Mouse (Mus musculus): Measurements from ENCODE around the gene Xrcc3.

Xrcc3 gene

DNA sequence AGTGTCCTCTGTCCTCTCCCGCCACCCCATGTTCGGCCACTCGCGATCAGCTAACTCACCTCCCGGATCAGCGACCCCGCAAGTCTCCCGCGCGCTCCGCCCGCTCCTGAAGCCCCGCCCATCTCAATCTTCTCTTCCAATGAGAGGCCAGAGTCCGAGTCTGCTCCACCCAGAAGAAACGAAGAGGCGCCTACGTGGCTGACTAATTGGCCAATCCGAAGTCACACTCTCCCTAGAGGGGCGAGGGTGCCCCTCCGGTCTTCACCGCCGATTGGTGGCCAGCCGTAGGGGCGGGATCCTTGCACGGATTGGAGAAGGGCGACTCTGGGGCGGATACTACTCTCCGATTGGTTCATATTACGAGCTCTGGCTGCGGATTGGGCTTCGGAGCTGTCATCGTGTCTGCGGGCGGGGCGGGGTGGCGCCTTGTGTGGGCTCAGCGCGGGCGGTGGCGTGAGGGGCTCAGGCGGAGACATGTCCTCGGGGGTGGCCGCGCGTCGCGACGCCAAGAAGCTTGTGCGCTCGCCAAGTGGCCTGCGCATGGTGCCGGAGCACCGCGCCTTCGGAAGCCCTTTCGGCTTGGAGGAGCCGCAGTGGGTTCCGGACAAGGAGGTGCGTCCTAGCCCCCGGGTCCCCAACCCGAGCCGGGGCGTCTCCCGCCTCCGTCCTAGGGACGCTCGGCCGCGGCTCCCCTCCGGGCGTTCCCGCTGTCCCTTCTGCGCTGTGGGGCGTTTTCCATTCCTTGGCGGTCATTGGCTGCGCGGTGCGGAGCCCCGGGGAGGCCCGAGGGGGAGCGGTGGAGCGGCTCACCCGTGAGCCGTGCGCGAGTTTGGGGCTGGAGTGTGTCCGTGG is at the start of gene Xrcc3, which contains the start of gene Zfyve21:
Gene Xrcc3, minus strand, starts transcription at position 108 of the 852 bp plus-strand sequence.
Gene Zfyve21, plus strand, starts transcription at position 405 of the 852 bp plus-strand sequence.
- DNase-seq (ENCODE audit: low spot score), result peak; percentile 99

DNA sequence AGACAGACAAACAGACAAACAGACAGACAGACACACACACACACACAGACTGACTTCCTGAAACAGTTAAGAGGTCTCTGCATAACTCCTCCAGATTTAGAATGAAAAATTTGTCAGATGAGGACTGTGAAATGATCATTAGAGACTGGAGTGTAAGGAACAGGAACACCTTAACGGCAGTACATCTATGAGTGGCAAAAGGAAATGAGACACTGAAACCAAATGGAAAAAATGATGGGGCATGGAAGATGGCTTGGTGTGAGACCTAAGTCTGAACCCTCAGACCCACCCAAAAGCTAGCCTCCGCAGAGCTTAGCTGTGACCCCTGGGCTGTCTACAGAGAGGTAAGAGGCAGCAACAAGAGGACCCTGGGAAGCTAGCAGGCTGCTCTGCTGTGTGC is 41.8 kb upstream of the Xrcc3 start:
- DNase-seq (ENCODE audit: low spot score), result no peak

DNA sequence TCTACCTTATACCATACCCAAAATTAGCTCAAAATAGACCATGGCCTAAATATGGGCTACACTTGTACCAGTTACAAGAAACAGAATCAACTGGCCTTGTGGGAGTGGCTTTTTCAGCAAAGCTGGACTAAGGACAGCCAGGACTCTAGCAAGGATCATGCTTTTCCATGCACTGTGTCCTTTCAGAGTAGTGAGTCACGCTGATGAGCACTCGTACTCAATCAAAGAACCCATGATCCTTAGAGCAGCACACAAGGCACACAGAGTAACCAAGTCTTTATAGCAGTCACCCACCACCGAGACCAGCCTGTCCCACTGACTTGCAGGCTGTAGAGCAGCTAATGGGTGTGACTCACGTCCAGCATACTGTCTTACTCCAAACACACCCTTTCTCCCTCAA is 39.9 kb upstream of the Xrcc3 start:
- DNase-seq (ENCODE audit: low spot score), result no peak

DNA sequence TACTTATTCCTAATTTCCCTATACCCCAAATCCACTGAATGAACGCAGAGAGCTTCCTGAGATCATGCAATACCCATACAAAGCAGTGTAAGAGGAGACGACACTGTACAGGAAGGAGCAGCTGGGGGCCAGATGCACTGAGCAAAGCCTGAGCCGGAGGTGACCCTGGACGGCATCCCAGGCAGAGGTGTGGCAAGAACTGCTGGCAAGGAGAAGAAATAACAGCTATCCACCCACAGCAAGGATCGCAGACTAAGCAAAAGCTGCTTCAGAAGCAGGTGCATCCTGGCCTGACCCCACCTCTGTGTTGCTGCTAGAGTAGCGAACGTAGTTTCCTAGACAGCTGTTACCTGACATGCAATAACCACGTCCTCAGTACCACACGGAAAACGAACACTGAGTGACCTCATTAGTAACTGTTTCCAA is 39.4 kb upstream of the Xrcc3 start:
- DNase-seq (ENCODE audit: low spot score), result peak; percentile 7

DNA sequence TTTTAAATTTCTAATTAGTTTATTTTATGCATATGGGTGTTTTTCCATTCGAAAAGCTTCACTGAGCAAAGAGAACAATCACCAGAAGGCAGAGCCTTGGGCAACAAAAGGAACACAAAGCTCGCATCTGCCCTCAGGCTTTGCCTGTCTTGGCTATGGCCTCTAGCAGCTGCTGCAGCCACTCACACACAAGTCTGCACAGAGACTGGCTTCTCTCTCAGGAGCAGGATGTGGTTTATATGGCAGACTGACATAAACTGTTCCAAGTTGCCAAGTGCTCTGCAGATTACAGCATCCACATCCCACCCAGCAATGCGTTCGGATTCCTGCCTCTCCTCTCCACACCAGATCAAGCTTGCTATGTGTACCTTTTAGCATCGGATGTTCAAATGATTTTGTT is 38.1 kb upstream of the Xrcc3 start:
- peak; percentile 5 for DNase-seq (ENCODE audit: low spot score)

DNA sequence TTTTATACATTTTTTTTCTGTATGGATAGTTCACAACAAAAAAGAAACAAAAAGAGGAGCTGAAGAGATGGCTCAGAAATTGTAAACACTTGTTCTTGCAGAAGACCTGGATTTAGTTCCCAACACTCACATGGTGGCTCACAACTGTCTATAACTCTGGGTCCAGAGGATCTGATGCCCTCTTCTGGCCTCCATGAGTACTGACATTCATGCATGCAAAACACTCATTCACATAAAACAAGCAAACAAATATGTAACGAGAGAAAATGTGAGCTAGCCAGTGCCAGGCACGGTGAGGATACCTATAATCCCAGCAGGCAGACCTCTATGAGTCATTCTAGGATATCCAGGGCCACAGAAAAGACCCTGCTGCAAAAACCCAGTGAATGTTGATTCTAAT is 37.6 kb upstream of the Xrcc3 start:
- DNase-seq (ENCODE audit: low spot score), result no peak

DNA sequence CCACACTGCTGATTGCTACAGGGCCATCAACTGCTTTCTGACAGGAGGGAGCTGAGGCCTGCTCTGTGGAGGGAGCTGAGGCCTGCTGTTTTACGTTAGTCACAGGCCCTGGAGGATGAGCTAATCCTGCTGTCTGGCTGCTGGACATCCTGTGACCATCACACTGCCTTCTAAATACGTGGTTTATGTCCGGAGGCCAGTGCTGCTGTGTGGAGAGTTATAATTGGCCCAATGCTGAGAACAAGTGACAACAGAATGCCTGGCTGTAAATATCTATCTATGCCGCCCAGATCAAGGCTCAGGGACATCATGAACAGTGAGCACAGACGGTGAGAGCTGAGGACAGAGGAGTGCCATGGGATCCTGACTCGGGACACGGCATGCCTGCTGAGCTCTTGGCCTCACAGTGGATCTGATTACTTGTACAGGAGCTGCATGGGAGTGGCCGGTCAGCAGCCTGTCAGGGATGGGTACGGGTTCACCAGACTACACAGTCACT is 34.7 kb upstream of the Xrcc3 start:
- no peak for DNase-seq (ENCODE audit: low spot score)

DNA sequence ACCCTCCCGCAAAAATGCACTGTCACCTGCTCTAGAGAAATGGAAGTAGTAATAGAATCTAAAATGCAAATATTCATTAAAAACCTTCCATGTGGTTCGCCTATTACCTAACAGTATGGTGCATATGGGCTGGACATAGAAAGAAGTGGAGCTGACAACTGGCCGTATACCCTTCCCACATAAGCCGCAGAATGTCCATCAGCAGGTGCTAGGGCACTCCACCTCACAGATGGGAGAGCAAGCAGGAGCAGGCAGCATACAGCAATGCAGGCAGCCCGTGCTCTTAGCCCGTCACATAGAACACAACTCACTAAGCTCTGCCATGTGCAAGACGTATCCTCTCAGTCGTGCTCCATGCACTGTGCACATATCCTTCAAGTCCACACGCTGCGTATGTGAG is 33.1 kb upstream of the Xrcc3 start:
- DNase-seq (ENCODE audit: low spot score), result no peak

DNA sequence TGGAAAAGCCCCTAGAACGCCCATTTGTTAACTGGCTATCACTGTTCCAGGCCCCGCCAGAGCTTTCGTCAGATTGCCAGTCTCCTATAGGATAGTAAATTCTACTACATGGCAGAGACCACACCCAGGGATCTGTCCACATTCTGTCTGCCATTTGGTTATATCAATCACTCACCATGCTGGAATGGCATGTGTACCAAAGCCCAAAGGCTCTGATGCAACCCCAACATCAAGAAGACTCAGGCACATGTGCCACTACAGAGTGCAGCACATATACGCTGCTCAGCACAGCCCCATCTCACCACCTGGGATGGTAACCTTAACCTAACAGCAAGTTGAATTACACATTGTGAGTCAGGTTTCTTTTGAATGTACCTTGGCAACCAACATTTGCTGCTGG is 32.3 kb upstream of the Xrcc3 start:
- no peak for DNase-seq (ENCODE audit: low spot score)

DNA sequence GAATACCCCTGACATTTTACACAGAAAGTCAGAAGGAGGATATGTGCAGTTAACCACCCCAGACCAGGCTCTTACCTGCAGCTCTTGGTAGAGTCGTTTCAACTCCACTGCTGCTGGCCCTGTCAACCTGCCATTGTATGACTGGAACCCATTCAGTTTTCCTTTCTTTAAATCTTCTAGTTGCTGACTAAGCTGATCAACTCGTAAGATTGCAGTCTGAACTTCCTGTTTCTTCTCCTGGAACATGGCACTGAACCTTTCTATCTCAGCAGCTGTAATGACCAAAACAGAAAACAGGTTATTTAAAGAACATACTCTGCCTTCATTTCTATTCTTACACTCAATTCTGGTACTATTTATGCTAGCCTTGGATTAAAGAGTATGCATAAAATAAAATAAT is 29.8 kb upstream of the Xrcc3 start:
- DNase-seq (ENCODE audit: low spot score), result no peak

DNA sequence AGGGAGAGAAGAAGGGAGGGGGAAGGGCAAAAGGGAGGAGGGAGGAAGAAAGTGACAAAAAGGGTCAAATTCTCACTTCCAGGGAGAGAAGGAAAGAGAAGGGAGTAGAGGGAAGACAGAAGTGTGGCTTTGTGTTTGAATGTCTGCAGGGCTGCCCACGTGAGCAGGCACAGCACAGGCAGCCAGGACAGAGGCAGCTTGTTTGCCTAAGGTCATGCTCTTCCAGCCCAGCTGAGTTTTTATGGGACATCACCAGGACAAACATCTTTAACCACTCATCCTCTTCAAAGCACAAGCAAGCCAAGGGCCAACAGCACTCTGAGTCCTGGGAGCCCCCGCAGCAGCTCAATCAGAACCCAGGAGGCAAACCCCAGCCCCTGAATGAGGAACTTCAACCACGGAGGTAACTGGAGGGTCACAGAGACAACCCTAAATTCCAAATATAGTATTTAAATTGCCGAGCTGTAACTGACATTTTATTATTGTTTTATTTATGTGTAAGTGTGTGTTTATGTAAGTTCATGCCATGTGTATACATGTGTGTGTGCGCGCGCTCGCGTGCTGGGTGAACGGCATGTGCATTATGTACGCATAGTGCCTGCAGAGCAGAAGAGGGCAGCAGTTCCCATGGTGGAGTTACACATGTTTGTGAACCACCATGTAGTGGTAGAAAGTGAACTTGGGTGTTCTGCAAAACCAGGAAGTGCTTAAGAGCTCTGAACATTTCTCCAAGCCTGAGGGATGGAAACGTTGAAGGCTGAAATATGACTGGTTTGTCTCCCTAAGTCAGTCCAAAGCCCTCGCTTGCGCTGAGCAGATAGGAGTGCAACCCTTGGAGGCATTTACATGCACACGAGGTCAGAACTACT is 29.1 kb upstream of the Xrcc3 start:
- no peak for DNase-seq (ENCODE audit: low spot score)

DNA sequence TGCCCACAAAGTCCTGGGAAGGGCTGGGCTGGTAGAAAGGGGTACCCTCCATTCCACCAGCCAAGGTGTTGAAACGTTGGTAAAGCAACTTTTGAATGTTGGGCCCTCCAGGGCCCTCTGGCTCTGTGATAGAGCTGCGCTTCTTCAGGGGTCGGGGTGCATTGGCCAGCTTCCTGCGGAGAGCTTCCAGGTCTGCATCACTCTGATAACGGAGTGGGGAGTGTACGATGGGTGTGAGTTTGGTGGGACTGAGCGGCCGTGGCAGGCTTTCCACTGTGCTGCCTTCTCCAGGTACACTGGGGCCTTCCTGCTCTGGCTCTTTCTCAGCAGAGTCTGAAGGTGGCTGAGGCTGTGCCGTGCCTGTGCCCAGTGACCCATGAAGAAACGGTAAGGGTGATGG is 19.8 kb upstream of the Xrcc3 start:
- DNase-seq (ENCODE audit: low spot score), result no peak

DNA sequence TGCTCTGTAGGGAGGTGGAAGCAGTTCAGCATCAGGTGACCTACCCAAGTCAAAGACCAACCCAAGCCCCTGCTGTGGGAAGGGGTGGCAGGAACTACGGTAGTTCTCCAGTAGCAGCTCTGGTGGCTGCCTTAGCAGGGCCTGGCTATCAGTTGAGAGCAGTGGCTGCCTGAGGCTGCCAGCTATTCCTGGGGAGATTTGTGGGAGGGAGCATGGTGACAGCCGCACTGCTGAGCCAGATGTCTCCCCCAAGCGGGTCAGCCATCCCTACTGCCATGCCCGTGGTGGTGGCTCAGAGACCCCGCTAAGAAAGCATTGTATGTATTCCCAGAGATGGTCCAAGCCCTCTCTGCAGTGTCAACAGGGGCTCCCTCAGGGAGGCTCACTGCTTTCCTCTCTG is 19.0 kb upstream of the Xrcc3 start:
- no peak for DNase-seq (ENCODE audit: low spot score)

DNA sequence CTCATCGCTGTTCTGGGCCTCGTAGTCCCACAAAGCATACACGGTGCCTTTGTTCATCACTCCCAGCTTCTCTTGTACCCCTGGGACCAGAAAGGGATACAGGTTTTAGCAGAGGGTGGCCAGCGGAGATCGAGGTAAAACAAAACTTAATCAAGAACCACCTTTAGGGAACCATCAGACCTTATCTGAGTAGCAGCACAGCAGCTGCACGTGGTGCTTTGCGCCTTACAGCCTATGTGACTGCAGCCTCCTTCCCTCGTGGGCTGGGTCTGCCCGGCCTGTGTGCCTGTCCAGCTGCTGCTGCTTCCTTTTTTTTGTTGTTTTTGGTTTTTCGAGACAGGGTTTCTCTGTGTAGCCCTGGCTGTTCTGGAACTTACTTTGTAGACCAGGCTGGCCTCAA is 16.7 kb upstream of the Xrcc3 start:
- no peak for DNase-seq (ENCODE audit: low spot score)

DNA sequence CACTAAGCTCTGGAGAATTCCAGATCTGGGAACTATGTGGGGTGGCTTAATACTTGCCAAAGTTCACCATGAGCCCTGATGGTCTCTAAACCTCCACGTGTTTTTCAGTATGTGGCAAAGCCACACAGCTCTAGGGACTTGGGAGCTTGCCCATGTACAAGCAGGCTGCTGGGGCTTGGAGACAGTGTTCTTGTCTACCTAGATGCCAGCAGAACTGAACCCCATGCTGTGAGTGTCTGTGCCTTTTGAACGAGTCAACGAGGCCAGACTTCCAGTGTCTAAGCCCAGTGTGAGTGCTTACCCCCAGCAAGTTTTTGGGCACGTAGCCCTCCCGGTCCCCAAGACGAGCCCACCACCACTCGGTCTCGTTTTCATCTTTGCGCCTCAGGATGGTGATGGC is 16.3 kb upstream of the Xrcc3 start:
- DNase-seq (ENCODE audit: low spot score), result no peak

DNA sequence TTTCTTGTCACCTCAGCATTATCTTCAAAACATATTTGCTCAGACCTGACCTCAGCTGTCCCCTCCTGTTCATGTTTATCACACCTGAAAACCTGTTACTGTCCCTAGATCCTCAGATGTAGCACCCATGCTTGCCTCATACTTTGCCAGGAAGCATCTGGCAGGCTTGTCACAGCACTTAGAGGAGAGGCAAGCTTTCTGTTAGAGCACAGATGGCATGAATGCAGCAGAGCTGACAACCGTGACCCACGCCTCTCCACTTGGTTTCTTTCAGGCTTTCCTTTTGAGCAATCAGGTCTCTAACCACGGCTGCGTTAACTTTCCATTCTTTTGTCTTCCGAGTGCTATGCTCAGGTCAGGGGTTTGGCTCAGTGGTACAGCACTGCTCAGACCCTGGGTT is 15.8 kb upstream of the Xrcc3 start:
- DNase-seq (ENCODE audit: low spot score), result no peak

DNA sequence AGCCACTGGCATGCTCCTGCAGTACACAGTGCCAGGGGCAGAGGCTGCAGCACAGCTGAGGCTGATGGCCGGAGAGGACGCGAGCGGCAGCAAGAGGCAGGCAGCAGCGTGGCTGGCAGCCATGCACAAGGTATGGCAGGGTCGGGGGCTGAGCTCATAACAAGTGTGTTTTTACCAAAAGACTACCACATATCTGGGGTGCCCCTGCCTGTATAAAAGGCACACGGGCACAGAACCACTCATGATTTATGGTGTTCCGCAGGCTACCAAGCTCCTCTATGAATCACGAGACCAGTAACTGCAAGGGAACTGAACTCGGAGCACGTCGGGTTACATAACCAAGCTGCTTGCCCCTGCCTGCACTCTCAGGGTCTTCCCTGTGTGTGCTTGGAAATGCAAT is 13.9 kb upstream of the Xrcc3 start:
- no peak for DNase-seq (ENCODE audit: low spot score)

DNA sequence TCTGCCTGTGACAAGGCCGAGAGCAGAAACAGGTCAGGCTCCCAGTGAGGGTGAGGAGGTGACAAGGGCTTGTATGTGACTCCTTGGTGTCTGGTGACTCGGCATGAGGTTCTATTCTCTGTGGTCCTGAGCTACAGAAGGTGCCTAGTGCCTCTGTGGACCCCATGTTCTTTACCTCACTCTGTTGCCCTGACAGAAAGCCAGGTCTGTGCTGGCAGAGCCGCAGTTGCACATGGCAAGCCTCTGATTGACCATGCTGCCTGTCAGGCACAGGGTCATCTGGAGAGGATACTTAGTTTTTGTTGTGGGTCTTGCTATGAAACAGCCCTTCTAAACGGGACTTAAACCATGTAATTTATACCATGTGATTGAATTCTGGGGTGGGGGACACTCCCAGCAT is 8.3 kb upstream of the Xrcc3 start:
- no peak for DNase-seq (ENCODE audit: low spot score)

DNA sequence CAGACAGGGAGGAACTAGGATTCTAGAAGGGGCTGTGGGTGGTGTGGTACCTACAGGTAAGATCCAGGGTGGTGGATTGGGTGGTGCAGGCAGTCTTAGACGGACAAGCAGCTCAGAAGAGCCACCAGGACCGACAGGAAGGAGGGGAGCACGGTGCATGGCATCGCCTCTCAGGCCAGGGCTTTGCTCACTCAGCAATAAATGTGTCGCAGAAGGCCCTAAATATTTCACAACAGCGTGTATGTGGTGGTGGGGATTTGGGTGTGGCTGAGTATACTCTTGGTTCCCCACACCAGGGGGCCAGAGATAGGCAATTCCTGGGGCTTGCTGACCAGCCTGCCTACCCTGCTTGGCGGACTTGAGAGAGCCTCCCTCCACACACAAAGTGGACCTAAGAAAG is 7.0 kb upstream of the Xrcc3 start:
- no peak for DNase-seq (ENCODE audit: low spot score)

DNA sequence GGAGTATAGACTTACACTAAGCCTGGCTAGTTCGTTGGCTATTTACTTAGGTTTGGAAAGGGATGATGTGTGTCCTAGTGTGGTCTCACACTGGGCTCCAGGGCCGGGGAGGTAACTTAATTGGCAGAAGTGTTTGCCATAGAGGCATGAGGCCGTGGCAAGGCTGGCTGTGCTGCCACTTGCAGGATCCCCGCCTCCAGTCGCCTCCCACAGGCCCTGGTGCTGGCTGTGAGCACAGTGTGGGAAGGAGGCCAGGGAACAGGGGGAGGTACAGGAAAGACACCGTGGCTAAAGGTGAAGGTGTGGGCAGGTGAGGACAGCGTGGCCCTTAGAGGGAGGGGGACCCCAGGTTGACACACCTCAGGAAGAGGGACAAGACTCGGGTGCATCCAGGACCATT is 6.3 kb upstream of the Xrcc3 start:
- DNase-seq (ENCODE audit: low spot score), result no peak

DNA sequence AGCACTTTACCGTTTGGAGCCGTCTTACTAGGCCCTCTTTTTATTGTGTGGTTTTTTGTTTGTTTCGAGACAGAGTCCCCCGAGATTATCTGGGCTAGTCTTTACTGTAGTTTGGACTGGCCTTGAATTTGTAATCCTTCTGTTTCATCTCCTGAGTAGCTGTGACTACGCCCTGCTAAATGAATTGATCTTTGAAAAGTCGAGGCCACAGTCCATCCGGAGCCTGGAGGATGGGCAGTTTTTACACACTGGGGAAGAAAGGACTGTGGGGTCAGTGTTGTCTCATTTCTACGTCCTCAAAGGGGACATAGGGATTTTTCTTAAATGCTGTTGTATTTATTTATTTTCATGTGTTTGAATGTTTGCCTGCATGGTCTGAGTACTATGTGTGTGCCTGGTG is 4.3 kb upstream of the Xrcc3 start:
- DNase-seq (ENCODE audit: low spot score), result no peak

DNA sequence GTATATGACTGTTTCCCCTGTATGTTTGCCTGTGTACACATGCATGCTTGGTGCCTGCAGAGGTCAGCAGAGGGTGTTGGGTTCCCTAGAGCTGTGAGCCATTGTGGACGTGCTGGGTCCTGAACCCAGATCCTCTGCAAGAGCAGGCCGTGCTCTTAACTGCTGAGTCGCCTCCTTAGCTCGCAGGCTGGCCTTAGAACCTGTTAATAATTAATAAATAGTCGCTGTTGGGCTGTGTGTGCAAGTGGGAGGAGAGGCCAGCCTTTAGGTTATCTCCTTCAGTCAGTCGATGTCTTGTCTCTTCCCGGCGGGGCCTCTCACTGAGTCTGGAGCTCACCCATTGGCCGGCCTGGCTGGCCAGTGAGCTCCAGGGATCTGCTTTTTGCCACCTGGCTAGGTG is 3.3 kb upstream of the Xrcc3 start:
- no peak for DNase-seq (ENCODE audit: low spot score)

DNA sequence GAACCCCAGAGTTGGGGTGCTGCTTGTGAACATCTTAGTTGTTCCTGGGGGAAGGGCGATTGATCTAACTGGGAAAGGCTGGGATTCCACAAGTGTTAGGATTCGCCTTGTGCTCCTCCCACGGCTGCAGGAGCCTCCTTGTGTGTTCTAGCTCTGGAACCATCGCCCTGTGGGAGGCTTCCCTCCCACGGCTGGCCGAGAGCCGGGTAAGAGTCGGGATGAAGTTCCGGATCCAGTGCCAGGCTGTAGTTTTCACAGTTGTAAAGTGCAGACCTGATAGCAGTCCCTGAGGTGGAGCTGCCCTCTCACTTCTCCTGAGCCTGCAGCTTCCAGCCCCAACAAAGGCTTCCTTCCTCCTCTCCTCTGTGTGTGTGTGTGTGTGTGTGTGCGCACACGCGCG is 2.9 kb upstream of the Xrcc3 start:
- no peak for DNase-seq (ENCODE audit: low spot score)
